Mouse (Mus musculus): Measurements from ENCODE around the gene Hcls1.

- TF ChIP-seq GATA1 (IDR thresholded peaks at IDR 0.05; ENCODE audit: low read length), result no peak
- no peak for TF ChIP-seq TAL1 (IDR thresholded peaks at IDR 0.05; ENCODE audit: low read length)
Observed at GRCm38 (mm10) chr16:36921067-36921613, 13.6 kb upstream of the Hcls1 start.

Data from erythroblast, embryonic 14.5 days (primary cell).